Mouse (Mus musculus) lung, postnatal 0 days (tissue): Measurements from ENCODE around the gene Ptafr.

Source experiments
- CTCF ChIP-seq: IDR thresholded peaks from 2 replicates; pipeline ENCODE4 v1.5.1; 2016; ENCODE audit warnings: antibody characterized with exemption, mild to moderate bottlenecking
- EP300 ChIP-seq: IDR thresholded peaks from 2 replicates; pipeline ENCODE4 v1.6.1; 2016; ENCODE audit warnings: antibody characterized with exemption, mild to moderate bottlenecking, control low read depth

DNA sequence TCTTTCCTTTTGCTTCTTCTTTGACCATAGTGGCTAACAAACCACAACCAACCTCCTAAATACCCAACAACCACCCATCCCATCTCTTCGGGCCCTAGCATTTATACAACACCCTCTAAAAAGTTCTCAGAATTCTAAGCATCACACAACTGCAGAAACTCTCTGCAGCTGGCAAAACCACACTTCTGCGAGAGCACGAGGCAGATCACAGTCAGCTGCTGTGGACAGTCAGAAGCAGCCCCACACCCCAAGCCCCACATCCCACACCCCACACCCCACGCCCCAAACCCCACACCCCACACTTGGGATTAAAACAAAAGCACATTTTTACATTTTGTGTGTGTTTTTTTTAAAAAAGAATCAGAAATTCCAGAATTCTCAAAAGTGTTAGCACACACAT, 39.6 kb downstream of the Ptafr start:
- no peak for TF ChIP-seq CTCF
- TF ChIP-seq EP300, result no peak
